Mouse (Mus musculus) forebrain, embryonic 12.5 days (tissue): ENCODE measurements around the gene Ncf2. TPM values are rescaled to one million over a fixed set of nuclear protein-coding genes. Genes with fewer than 3 reads are reported as not detected.

Experiments
- ATAC-seq: fragments of 200-750 bp; cut with Nextera tagmentation; 2 replicates; pipeline ENCODE4 v1.8.0; 2017; ENCODE audit warnings: moderate TSS enrichment; ENCODE audit not compliant: low FRiP score
- H3K27ac ChIP-seq: fragments of 300-500 bp; sonication (generic); 2 replicates; pipeline ENCODE4 v1.5.1; 2016; ENCODE audit warnings: mild to moderate bottlenecking
- H3K27me3 ChIP-seq: fragments of 300-500 bp; sonication (generic); 2 replicates; pipeline ENCODE4 v1.6.1; 2016; ENCODE audit warnings: mild to moderate bottlenecking
- H3K36me3 ChIP-seq: fragments of 300-500 bp; sonication (generic); replicated peaks from 2 replicates; pipeline ENCODE4 v1.6.1; 2016; ENCODE audit warnings: mild to moderate bottlenecking
- H3K4me1 ChIP-seq: fragments of 300-500 bp; sonication (generic); 2 replicates; pipeline ENCODE4 v1.6.1; 2016
- H3K4me2 ChIP-seq: fragments of 300-500 bp; sonication (generic); 2 replicates; pipeline ENCODE4 v1.6.1; 2016; ENCODE audit warnings: mild to moderate bottlenecking, moderate library complexity
- H3K4me3 ChIP-seq: fragments of 300-500 bp; sonication (generic); replicated peaks from 2 replicates; pipeline ENCODE4 v1.5.1; 2016; ENCODE audit warnings: mild to moderate bottlenecking
- H3K9ac ChIP-seq: fragments of 300-500 bp; sonication (generic); 2 replicates; pipeline ENCODE4 v1.6.1; 2016; ENCODE audit warnings: mild to moderate bottlenecking
- H3K9me3 ChIP-seq: fragments of 300-500 bp; sonication (generic); 2 replicates; pipeline ENCODE4 v1.6.1; 2016
- WGBS: fragments of 180-500 bp; shearing (Covaris S2); methylation state at CpG from one replicate; pipeline ENCODE4 v1.1.7; 2016; 5-methylcytosine and 5-hydroxymethylcytosine counted together
- polyA plus RNA-seq: library from polyadenylated mRNA; unstranded; fragments of >200 nt; fragmentation: Nextera tagmentation; extraction: Ambion mirVana; gene quantifications from 2 replicates; pipeline ENCODE4 v1.2.1, GENCODE M21; 2016

Gene Ncf2
- polyA plus RNA-seq, 1 experiment from 2014 or later, result 2.2 TPM

GRCm38 (mm10) chr1:152826446-152826845 is 26.5 kb downstream of the Ncf2 start:
- Histone ChIP-seq H3K4me3 (no peak overlapping the region), H3K36me3 (no peaks in the 10 kb centered on the region), H3K4me2 (no peak overlapping the region), H3K9me3 (0 out of 2 replicates have a peak, but pooled peaks cover 4% of the 10 kb centered on the region), H3K27me3 (no peaks in the 10 kb centered on the region), H3K4me1 (no peaks in the 10 kb centered on the region), H3K9ac (no peak overlapping the region), H3K27ac (no peak overlapping the region)
- WGBS, result 86% methylated on average over 5 of the region's 5 CpGs
- ATAC-seq, result no peak

- no peaks in the 10 kb centered on the region for H3K36me3 ChIP-seq
- no peak overlapping the region for H3K4me3 ChIP-seq
- no peak for ATAC-seq
- H3K27ac ChIP-seq, result no peak overlapping the region
- no peak overlapping the region for H3K4me2 ChIP-seq
- no peak overlapping the region for H3K9ac ChIP-seq
- no peaks in the 10 kb centered on the region for H3K9me3 ChIP-seq
- H3K4me1 ChIP-seq, result no peaks in the 10 kb centered on the region
- 71% methylated on average over 5 of the region's 5 CpGs for WGBS
- no peaks in the 10 kb centered on the region for H3K27me3 ChIP-seq
These were observed 28.2 kb downstream of the Ncf2 start for GRCm38 (mm10) chr1:152828168-152828567.

- no peak for ATAC-seq
- 89% methylated on average over 10 of the region's 10 CpGs for WGBS
These were observed 28.8 kb downstream of the Ncf2 start for GRCm38 (mm10) chr1:152828637-152829355.

GRCm38 (mm10) chr1:152830054-152830453 is 30.1 kb downstream of the Ncf2 start:
- Histone ChIP-seq H3K4me3 (no peak overlapping the region), H3K9me3 (no peaks in the 10 kb centered on the region), H3K4me1 (no peaks in the 10 kb centered on the region), H3K9ac (no peak overlapping the region), H3K4me2 (no peak overlapping the region), H3K27ac (no peak overlapping the region), H3K27me3 (no peaks in the 10 kb centered on the region), H3K36me3 (peaks cover 6% of the 10 kb centered on the region; the same call in 1 of the 2 replicates)
- no peak; the same call in 1 of the 2 replicates for ATAC-seq
- WGBS, result 96% methylated on average over 9 of the region's 9 CpGs

More at GRCm38 (mm10) chr1:152828637-152829355, 28.8 kb downstream of the Ncf2 start:
- H3K4me2 ChIP-seq, result no peak overlapping the region
- H3K27me3 ChIP-seq, result no peaks in the 10 kb centered on the region
- H3K4me3 ChIP-seq, result no peak overlapping the region
- H3K4me1 ChIP-seq, result no peaks in the 10 kb centered on the region
- H3K9ac ChIP-seq, result no peak overlapping the region
- H3K36me3 ChIP-seq, result 0 out of 2 replicates have a peak, but pooled peaks cover 1% of the 10 kb centered on the region
- H3K27ac ChIP-seq, result no peak overlapping the region
- H3K9me3 ChIP-seq, result no peaks in the 10 kb centered on the region

GRCm38 (mm10) chr1:152831003-152831402 is 31.0 kb downstream of the Ncf2 start:
- no peak overlapping the region for H3K4me2 ChIP-seq
- no peak overlapping the region for H3K27ac ChIP-seq
- H3K4me3 ChIP-seq, result no peak overlapping the region
- no peak for ATAC-seq
- H3K9me3 ChIP-seq, result no peaks in the 10 kb centered on the region
- WGBS, result 89% methylated on average over 8 of the region's 8 CpGs
- no peak overlapping the region for H3K9ac ChIP-seq
- H3K27me3 ChIP-seq, result no peaks in the 10 kb centered on the region
- no peaks in the 10 kb centered on the region for H3K4me1 ChIP-seq
- peaks cover 15% of the 10 kb centered on the region for H3K36me3 ChIP-seq

- Histone ChIP-seq H3K27ac (no peak overlapping the region), H3K36me3 (peaks cover 21% of the 10 kb centered on the region), H3K4me2 (no peak overlapping the region), H3K9ac (no peak overlapping the region), H3K4me1 (no peaks in the 10 kb centered on the region), H3K27me3 (no peaks in the 10 kb centered on the region), H3K4me3 (no peak overlapping the region), H3K9me3 (no peaks in the 10 kb centered on the region)
- WGBS, result 80% methylated on average over 5 of the region's 5 CpGs
- ATAC-seq, result no peak
These were observed 31.6 kb downstream of the Ncf2 start for GRCm38 (mm10) chr1:152831619-152832018.

GRCm38 (mm10) chr1:152832316-152832715 is 32.3 kb downstream of the Ncf2 start:
- Histone ChIP-seq H3K9me3 (no peaks in the 10 kb centered on the region), H3K9ac (no peak overlapping the region), H3K4me1 (no peaks in the 10 kb centered on the region), H3K4me2 (no peak overlapping the region), H3K4me3 (no peak overlapping the region), H3K27me3 (no peaks in the 10 kb centered on the region), H3K27ac (no peak overlapping the region), H3K36me3 (peaks cover 27% of the 10 kb centered on the region)
- no peak for ATAC-seq
- WGBS, result 90% methylated on average over 6 of the region's 6 CpGs

- Histone ChIP-seq H3K9me3 (no peaks in the 10 kb centered on the region), H3K9ac (no peak overlapping the region), H3K4me1 (no peaks in the 10 kb centered on the region), H3K27me3 (no peaks in the 10 kb centered on the region), H3K27ac (no peak overlapping the region), H3K4me3 (no peak overlapping the region), H3K4me2 (no peak overlapping the region), H3K36me3 (peaks cover 50% of the 10 kb centered on the region)
- no peak for ATAC-seq
- 91% methylated on average over 3 of the region's 3 CpGs for WGBS
These were observed 35.1 kb downstream of the Ncf2 start for GRCm38 (mm10) chr1:152835061-152835460.

GRCm38 (mm10) chr1:152838026-152838702 is 38.2 kb downstream of the Ncf2 start:
- no peak overlapping the region for H3K9ac ChIP-seq
- H3K4me1 ChIP-seq, result no peaks in the 10 kb centered on the region
- H3K4me3 ChIP-seq, result no peak overlapping the region
- H3K4me2 ChIP-seq, result no peak overlapping the region
- H3K27me3 ChIP-seq, result no peaks in the 10 kb centered on the region
- no peak for ATAC-seq
- 85% methylated on average over 11 of the region's 11 CpGs for WGBS
- no peak overlapping the region for H3K27ac ChIP-seq
- no peaks in the 10 kb centered on the region for H3K9me3 ChIP-seq
- H3K36me3 ChIP-seq, result peaks cover 70% of the 10 kb centered on the region

GRCm38 (mm10) chr1:152838841-152839240 is 38.8 kb downstream of the Ncf2 start:
- Histone ChIP-seq H3K9ac (no peak overlapping the region), H3K36me3 (peaks cover 76% of the 10 kb centered on the region), H3K27ac (no peak overlapping the region), H3K9me3 (no peaks in the 10 kb centered on the region), H3K4me3 (no peak overlapping the region), H3K4me2 (no peak overlapping the region), H3K27me3 (no peaks in the 10 kb centered on the region), H3K4me1 (no peaks in the 10 kb centered on the region)
- 94% methylated on average over 12 of the region's 12 CpGs for WGBS
- ATAC-seq, result no peak

- H3K9me3 ChIP-seq, result no peaks in the 10 kb centered on the region
- 91% methylated on average over 3 of the region's 3 CpGs for WGBS
- no peaks in the 10 kb centered on the region for H3K4me1 ChIP-seq
- peaks cover 82% of the 10 kb centered on the region for H3K36me3 ChIP-seq
- H3K4me2 ChIP-seq, result no peak overlapping the region
- no peak overlapping the region for H3K4me3 ChIP-seq
- no peak for ATAC-seq
- no peak overlapping the region for H3K9ac ChIP-seq
- H3K27ac ChIP-seq, result no peak overlapping the region
- no peaks in the 10 kb centered on the region for H3K27me3 ChIP-seq
These were observed 40.3 kb downstream of the Ncf2 start for GRCm38 (mm10) chr1:152840343-152840742.

- 90% methylated on average over 2 of the region's 2 CpGs for WGBS
- H3K27me3 ChIP-seq, result no peaks in the 10 kb centered on the region
- H3K9me3 ChIP-seq, result no peaks in the 10 kb centered on the region
- ATAC-seq, result no peak
- H3K4me1 ChIP-seq, result no peaks in the 10 kb centered on the region
- H3K27ac ChIP-seq, result no peak overlapping the region
- no peak overlapping the region for H3K4me3 ChIP-seq
- H3K4me2 ChIP-seq, result no peak overlapping the region
- H3K36me3 ChIP-seq, result peaks cover 82% of the 10 kb centered on the region
- H3K9ac ChIP-seq, result no peak overlapping the region
These were observed 41.1 kb downstream of the Ncf2 start for GRCm38 (mm10) chr1:152841057-152841456.

- H3K36me3 ChIP-seq, result peaks cover 79% of the 10 kb centered on the region
- WGBS, result 92% methylated on average over 1 of the region's 1 CpGs
- no peaks in the 10 kb centered on the region for H3K9me3 ChIP-seq
- no peak overlapping the region for H3K4me3 ChIP-seq
- H3K9ac ChIP-seq, result no peak overlapping the region
- H3K4me2 ChIP-seq, result no peak overlapping the region
- no peaks in the 10 kb centered on the region for H3K27me3 ChIP-seq
- no peak overlapping the region for H3K27ac ChIP-seq
- H3K4me1 ChIP-seq, result no peaks in the 10 kb centered on the region
- ATAC-seq, result no peak
These were observed 44.6 kb downstream of the Ncf2 start for GRCm38 (mm10) chr1:152844634-152845033.
